Mouse (Mus musculus) adrenal gland (tissue): ENCODE measurements around the gene Cltb.

ENCODE experiments used
- intact Hi-C: fragments of 180-260 bp; cut with DNase I; formaldehyde crosslinking; loops from one replicate; pipeline ENCODE4 v1.15.1; 2025

The Cltb gene

DNA sequence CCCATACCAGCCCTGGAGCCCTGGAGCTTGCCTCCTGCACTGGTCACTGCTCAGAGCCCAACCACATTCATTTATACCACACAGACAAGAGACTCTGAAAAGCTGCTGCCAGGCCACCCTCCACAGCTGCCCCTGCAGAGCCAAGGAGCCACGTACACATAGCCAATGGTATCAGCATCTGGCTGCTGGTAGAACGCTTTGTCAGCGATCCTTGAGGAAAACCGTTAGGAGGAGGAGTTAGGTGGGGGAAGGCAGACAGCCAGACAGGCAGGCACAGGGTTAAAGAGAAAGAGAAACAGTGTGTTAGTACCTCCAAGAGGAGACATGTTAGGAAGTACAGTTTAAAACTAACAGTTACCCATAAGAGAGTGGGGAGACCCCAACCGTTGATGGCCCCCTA is 14.3 kb downstream of the Cltb start:
- intact Hi-C loops = no loop called here

DNA sequence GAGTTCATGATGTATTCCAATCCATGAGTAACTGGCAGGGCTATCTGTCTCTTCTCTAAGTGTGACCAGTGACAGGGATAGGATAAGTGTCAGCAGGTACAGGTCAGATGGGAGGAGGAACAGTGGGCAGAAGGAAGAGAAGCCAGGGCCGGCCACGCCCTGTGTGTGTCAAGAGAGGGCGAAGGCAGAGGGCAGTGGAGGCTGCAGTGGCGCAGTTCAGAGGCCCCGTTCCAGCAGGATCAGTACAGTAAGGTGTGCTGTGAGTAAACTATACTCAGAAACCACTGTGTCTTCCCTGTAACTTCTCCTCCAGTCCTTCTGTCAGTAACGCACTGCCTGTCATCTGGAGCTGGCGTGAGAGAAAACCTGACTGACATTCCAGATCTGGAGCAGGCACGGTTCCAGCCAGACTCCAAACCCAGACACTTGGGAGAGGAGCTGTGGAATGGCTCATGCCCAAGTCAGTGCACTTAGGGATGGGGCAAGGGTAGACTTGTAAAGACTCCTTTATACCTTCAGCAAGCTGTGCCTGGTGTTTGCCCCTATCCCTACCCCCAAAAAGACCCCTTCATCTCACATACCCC is 14.9 kb downstream of the Cltb start:
- intact Hi-C loops = no loop called here

DNA sequence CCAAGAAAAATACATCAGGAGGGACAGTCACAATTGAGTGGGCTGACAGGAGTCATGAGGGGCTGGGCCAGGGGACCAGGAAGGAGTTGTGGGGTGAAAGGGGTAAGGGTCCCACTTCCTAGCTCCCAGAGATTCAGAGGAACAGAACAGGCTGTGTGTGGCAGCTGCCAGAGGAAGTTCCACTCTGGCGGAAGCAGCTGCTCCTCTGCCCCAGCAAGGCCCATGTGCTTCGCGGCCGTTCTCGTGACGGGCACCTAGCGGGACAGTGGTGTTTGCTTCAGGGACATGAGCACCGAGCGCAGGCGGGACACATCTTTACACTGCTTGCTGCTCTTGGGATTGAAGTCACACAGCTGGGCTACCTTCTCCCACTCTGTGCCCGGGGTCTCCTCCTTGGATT is 17.5 kb downstream of the Cltb start:
- intact Hi-C loops = no loop called here

DNA sequence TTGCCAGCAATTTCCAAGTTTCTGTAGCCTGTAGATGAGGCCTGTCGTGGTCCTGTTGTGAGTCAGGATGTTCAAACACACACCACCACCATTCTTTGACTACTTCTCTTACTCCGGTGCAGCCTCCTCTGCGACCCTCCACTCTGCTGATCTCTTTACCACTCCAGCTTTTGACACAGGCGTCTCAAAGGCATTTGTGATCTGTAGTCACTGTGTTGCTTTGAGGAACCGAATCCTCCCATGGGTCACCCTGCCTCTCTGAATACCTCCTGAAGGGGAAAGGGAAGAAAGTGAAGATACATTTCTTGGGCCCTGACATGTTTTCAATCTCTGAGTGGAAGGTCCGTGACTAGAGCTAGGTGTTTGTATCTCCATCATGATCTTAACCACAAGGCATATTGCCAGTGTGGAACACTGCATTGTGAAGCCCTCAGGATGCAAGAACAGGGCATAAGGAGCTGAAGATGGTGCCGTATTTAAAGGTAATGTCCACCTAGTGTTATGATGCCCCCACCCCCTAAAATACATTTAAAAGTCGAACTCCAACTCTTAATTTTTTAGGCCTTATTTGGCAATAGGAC is 19.3 kb downstream of the Cltb start:
- intact Hi-C loops = no loop called here

DNA sequence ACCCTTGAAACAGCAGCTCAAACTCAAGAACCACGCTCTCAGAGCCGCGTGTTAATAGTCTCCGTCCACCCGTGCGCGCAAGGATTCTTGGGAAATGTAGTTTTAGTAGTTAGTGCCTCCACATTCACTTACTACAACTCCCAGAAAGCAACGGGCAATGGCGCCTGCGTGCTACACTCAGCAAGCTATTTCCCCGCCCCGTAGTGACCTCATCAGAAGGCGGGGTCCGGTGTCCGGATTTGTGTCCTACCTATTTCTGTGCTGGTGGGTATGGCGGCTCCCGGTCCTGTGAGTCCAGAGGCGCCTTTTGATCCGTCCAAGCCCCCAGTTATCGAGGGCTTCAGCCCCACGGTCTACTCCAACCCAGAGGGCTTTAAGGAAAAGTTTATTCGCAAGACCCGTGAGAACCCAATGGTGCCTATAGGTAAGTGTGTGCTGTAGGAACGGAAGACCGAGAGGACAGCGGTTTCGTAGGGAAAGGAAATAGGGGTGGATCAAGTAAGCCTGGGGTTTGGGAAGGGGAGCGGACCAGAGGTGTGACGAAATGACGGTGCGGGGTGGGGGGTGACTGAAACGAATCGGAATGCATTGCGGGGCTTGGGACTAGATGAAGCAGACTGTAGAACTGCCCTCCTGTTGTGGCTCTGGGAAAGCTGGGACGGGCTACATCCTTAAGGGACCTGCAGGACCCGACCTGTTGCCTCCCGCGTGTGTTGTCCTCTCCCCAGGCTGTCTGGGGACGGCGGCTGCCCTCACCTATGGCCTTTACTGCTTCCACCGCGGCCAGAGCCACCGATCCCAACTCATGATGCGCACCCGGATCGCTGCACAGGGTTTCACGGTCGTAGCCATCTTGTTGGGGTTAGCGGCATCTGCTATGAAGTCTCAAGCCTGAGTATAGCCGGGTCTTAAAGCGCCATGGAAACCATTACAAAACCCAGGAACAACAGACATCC is 20.9 kb downstream of the Cltb start, which contains the start of the genes Nop16 and Higd2a:
Nop16 (minus strand) TSS at position 95 of the 956 bp plus-strand sequence.
Higd2a (plus strand) TSS at position 212 of the 956 bp plus-strand sequence.
- intact Hi-C loops = no loop called here

DNA sequence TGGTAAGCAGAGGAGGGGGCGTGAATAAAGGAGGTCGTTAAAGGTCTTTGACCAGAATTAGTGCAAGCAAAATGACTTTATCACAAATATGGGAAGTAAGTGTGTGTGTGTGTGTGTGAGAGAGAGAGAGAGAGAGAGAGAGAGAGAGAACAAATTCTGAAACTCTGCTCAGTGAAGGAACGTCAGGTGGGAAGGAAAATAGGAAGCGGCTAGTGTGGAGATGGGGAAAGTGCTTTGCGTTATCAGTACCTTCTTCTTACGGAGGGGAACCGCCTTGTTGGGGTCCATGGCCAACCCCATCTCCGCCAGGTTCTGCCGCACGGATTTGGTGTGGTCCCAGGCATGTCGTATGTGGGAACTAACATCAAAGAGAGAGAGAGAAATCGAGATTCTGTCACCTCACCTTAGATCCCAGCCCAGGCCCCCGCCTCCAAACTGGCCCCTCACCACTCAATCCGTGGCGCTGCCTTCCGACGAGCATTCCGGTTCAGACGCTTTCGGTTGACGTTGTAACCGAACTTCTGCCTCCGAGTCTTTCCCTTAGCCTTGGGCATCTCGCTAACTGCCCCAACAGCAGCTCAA is 21.6 kb downstream of the Cltb start:
- intact Hi-C loops = no loop called here

DNA sequence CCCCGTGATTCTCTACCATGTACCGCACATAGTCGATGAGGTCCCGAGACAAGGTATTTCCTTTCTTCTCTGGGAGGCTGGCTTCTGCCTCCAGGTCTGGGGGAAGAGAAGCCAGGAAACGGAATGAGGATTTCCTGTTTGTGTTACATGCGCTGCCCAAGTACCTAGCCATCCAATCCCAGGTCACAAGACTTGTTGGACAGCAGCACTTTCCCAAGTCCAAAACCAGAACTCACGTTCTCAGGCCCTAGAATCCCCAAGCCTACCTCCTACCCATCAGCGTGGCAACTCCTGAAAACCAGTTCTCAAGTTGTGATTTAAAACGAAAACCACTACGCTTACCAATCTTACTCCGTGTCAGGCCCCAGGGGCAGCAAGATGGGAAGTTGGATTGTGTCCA is 25.3 kb downstream of the Cltb start:
- intact Hi-C loops = no loop called here

DNA sequence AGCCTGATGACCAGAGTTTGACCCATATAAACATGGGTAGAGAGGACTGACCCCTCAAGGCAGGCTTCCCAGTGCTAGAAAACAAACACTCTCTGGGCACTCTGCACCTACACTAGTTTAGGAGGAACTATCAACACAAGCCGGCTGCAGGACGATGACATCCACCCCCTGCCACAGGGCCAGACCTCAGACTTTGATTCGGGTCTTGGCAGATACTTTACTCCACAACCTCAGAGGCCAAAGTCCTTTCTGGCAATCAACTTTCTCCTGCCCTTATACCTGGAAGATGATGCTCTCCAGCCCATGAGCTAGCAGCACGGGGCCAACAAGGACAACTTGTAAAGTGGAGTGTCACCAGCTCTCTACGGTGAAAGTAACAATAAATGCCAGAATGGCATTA is 28.3 kb downstream of the Cltb start:
- intact Hi-C loops = no loop called here

DNA sequence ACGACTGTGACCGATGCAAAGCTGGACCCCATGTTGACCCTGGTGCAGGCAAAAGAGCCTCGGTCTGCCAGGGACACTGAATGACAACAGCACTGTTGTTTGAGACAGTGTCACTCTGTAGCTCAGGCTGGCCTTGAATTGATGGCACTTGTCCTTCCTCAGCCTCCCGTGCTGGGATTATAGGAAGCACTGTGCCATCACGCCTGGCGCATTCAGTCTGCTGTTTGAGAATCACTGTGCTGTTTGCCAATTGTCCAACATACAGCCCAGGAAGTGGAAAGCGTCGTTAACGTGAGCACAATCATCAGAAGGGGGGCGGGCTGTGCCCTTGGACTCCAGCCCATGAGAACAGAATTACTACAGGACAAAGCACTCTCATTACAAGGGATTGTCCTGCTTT is 29.0 kb downstream of the Cltb start:
- intact Hi-C loops = no loop called here

DNA sequence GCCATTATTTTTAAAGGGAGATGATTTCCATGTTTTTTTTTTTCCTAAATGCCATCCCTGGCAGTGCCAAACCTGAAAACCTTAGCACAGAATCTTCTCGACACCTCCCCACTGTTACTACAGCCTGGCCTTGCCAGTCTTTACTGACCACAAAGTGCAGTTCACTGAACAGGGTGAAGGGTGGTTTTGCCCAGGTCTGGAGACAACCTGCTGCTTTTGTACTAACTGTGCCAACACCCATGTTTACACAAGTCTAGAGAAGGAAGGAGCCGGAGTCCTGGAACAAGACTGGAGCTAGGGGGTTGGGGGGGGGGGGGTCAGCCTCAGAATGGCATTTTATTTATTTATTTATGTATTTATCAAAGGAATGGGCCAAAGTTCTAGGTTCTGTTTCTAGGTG is 29.8 kb downstream of the Cltb start:
- intact Hi-C loops = no loop called here

DNA sequence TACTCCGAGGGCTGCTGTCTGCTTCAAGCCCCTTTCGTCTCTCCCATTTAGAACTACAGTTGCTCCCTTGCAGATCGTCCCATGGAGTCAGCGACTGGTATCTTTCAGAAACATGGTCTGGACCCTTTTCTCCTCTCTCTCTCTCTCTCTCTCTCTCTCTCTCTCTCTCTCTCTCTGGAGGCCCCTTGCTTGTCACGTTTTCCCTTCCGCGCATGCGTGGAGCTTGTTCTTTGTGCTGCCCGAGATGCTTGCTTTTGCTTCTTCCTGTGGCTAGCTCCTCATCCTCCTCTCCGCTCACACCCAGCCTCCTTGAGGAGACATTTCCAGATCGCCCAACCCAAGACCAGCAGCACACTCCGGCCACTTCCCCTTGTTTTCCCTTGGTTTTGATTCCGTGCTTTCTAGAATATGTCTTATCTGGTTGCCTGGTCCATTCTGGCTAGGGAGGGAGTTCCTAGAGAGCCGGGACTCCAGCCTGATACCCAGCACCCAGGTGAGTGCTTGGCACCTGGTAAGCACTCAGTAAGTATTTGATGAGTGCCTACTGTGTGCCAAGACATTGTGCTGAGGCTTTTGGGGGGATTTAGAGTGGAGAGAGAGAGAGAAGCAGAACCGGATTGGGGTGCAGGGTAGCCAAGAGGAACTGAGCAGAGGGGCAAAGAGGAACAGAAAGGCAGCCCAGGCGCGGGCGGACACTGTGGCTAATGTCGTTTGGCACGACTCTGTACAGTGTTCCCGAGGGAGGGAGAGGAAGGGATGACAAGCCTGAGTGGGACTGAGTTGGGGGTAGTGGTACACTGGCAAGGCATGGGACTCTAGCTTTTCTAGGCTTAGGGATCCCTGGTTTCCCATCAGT is 33.3 kb downstream of the Cltb start:
- intact Hi-C loops = loop anchor here (5.0 kb wide), 1 partner anchor 44 kb away; the partner anchor contains the start of gene Faf2

DNA sequence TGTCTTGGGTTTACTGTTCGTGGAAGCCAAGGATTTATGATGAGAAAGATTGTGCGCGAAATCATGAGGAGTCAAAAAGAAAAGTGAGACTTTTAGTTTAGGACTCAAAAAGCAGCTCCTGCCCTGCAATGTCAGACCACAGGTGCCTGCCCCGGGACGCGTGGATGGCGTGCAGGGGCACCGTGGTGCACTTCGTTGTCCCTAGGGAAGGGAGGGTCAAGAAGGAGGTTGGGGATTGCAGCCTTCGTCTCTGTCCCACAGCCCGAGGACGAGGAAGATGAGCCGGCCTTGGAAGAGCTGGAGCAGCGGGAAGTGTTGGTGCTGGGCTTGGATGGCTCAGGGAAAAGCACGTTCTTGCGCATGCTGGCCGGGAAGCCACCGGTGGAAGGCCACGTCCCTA is 35.7 kb downstream of the Cltb start:
- intact Hi-C loops = loop anchor here (5.0 kb wide), 1 partner anchor 47 kb away; the partner anchor contains the start of gene Faf2

DNA sequence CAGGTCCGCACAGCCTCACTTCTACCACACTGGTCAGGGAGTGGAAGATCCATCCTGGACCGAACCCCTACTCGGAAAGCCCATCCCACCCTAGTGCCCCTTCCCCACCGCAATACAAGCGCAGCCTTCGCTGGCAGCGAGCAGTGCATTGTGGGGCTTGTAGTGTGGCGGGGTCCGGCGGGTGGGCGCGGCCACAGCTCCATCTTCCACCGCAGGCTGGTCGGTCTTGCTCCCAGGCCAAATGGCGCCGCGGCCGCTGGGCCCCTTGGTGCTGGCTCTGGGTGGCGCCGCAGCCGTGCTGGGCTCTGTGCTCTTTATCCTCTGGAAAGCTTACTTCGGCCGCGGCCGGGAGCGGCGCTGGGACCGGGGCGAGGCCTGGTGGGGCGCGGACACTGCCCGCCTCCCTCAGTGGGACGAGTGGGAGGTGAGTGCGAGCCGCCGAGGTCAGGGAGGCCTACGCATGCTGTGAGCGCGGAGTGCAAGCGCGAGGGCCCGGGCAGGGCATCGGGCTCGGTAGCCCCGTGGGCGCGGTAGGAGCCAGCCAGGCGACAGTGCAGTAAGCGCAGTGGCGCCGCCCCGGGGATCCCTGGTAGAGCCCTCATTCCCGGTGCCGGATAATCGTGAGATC is 36.2 kb downstream of the Cltb start, which contains the start of gene Arl10:
Arl10 (plus strand) TSS at position 162 of the 628 bp plus-strand sequence.
- intact Hi-C loops = loop anchor here (5.0 kb wide), 1 partner anchor 47 kb away; the partner anchor contains the start of gene Faf2

DNA sequence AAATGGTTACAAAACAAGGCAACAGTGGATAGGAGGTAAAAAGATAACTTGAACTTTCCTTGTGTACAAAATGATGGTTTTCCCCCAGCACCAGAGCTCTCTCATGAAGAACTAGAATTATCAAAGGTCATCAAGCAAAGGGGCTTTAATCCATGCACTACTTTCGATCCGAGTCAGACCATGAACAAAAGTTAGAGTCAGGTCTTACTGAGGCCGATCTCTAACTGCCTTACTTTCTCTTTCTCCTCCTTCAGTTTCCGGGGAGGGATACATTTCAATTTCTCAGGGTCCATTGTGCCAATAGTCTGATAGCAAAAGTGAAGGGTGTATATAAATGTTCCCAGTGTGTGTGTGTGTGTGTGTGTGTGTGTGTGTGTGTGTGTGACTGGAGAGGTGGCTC is 38.5 kb downstream of the Cltb start:
- intact Hi-C loops = no loop called here

DNA sequence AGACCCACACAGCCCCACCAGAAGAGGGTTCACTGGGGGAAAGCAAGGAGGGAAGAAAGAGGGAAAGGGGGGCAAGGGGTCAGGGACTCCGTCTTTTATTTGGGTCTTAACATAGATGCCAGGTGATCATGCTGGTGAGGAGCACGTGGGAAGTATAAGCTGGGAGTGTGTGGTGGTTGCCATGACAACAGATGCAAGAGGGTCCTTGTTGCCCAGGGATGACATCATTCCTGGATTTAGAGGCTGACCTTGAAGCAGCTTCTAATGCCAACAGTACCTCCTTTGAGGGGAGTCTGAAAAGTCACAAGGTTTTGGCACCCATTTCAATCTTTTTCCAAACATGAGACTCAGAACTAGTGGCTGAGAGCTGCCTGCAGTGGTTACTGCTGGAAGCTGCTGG is 39.5 kb downstream of the Cltb start:
- intact Hi-C loops = no loop called here

DNA sequence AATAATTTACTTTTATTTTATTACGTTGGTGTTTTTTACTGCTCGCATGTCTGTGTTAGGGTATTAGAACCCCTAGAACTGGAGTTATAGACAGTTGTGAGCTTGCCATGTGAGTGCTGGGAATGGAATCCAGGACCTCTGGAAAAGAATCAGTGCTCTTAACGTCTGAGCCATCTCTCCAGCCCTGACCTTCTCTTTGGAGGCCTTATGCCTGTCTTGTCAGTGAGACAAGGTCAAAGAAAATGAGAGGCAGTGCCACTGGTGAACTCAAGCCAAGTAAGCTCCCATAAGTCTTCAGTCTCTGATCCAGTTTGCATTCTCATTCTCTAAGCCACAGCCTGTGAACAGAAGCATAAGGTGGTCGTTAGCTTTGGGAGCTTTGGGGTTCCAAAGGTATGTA is 40.4 kb downstream of the Cltb start:
- intact Hi-C loops = no loop called here

DNA sequence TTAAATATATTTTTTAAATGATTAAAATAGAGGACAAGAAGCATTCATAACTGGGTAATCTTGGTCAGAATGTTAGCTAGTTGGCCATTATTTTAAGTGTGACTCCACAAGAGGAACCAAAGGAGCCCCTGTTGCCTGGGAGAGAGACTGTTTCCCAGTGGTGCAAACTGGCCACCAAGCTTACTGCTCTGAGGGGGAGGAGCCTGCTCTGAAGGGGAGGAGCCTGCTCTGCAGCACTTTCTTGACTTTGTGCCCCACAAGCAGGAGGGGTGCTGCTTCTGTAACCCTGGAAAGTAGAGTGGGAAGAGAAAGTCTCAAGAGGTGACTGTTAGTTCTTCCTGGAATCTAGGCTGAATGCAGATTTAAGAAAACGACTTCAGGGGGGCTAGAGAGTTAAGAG is 41.9 kb downstream of the Cltb start:
- intact Hi-C loops = no loop called here

DNA sequence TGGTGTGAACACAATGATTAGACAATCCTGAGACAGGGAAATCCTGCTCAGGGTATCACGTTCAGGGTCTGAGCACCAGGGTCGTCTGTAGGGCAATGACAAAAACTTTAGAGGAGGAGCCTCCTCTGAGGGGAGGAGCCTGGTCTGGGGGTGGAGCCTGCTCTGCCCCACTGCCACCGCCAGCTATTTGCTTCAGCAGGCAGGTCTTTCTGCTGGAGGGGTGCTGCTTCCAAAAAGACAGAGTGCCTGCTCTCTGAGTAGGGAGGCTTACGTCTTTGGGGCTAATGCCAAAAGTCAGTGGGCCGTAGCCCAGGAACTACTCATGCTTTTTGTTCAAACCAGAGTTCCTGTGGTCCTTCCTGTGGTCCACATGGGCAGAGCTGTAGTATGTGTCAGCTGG is 42.8 kb downstream of the Cltb start:
- intact Hi-C loops = no loop called here

DNA sequence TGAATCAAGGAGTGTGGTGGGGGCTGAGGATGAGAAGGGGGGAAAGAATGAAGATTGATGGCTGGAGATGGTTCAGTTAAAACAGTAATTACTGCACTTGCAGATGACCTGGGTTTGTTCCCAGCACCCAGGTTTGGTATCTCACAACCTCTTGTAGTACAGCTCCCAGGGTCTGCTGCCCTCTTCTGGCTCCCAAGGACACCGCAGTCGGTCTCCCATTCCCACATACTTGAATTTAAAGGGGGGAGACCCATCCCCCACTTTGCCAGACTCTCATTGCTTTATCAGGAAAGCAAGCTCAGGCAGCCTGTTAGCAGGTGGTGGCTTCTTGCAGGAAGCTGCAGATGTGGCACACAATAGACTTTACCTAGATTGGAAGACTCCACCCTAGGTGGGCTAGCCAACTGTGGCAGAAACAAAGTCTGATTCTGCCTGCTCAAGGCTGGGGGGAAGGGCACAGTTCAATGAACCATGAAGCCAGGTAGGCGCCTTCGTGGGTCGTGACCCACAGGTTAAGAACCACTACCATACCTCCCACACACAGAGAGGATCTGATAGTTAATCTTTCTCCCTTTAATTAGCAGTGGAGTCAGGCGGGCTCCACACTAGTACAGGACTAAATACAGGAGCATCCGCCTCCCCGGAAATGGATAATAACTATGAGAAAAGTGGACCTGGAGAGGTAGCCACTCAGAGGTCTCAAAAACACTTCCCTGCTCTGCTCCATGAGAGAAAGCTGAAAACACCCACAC is 45.4 kb downstream of the Cltb start:
- intact Hi-C loops = no loop called here

DNA sequence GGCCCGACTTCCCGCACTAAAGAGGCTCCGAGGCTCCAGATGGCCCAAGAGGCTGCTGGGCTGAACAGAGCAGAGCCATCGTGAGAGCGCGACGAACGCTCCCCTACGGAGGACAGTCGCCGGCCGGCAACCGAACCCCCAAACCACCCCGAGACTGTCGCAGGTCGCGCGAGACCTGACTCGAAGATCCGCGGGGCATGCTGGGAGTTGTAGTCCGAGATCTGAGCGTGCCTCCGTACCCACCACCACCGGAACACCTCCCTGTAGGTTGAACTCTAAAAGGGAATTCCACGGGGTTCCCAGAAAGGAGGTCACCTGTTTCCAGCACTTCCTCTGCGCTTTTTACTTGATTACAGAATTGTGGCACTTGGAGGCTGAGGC is 46.0 kb downstream of the Cltb start, which contains the start of gene 4833439L19Rik:
4833439L19Rik (minus strand) TSS at position 235 of the 381 bp plus-strand sequence.
- intact Hi-C loops = no loop called here
